Mouse (Mus musculus): ENCODE data around the gene Zranb2.
A peak's percentile ranks its signal among the peaks of the same experiment; 100 is the strongest.

The Zranb2 gene

DNA sequence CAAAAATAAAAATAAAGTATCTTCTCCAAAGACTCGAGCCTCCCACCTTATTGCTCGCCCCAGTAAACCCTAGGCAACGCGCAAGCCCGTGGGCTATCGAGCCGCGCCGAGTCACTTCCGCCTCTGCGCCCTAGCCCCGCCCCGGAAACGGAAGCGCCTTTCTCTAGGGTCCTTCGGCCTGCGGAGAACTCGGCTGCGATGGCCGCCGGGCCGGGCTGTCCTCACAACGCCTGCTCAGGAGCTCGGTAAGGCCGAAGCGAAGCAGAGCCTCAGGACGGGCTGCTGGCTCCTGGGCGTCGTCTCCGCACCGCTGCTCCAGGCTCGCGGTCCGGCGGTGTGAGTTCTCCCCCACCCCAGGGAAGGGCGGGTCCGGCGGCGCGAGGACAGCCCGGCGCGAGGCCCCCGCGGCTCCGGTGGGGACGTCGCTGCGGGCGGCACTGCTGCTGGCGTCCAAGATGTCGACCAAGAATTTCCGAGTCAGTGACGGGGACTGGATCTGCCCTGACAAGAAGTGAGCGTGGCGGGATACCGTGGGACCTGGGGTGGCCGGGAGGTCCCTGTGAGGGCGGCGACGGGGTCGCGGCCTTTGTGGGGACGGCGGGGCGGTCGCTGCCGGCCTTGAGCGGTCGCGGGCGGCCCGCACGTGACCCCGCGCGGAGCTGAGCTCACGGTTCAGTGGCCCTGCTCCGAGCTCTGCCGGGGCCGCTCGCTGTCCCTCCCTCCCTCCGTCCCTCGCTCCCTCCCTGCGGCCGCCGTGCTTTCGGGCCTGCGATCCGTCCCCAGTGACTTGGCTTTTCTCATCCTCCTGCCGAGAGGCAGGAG is at the start of gene Zranb2:
Zranb2 (plus strand) TSS at position 197 of the 822 bp plus-strand sequence.
- peak; percentile 93 for DNase-seq

DNA sequence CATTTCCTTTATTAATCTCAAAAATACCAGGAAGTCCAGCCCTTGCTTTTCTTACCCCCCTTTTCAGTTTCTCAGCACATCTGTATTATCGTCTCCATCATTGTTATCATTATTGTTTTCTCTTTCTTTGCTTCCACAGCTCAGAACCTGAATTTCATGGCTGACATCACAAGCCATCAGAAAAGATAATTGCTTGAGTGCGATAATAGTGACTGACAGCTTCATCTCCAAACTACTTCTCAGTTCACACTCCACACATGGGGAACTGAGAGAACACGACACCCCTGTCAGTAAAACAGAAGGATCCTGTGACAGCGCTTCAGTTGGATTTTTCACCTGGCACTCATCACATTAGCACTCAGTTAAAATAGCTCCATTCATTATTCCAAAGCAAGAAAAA is 41.9 kb upstream of the Zranb2 start:
- DNase-seq, result no peak

DNA sequence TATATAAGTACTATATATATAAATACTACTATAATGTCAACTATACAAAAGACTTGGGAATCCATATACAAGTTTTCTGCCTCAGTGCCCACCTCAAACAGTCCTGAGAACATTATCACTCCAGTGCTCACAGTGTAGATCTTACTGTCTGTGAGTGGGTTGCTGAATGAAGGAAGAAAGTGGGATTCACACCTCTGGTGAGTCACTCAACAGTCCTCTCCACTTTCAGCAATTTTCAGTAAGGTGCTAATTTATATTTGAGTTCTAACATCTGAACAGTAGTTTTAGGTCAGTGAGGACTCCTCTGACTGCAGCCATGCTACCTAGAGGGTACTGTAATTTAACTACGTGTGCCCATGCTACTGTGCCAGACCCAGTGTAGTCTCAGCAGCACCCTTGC is 31.7 kb upstream of the Zranb2 start:
- no peak for DNase-seq

DNA sequence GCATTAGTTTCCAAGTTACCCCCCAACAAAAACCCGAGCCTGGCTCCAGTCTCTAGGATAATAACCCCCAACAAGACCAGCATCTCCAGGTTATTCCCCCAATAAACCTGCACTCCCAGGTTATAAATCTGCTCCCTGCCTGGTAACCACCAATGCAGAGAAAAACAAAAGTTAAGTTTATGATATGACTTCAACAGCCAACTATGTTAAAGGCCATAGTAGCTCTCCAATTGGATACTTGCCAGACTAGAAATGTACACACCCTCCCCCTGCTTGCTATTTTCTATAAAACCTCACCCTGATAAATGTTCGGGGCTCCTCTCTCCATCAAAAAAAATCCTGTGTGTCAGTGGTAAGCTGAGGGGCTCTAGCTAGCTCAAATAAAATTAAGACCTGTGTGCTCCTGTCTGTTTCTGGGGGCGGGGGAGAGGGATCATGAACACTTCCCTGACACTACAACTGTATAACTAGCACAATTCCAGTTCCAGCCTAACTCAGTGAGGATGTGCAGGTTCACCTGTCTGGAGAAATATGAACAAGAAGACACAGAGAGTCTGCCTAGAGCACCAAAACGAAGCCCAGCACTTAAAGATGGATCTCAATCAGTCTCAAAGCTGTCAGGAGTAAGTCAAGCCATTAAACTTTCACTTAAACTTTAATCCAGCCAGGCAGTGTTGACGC is 19.7 kb upstream of the Zranb2 start:
- no peak for DNase-seq

DNA sequence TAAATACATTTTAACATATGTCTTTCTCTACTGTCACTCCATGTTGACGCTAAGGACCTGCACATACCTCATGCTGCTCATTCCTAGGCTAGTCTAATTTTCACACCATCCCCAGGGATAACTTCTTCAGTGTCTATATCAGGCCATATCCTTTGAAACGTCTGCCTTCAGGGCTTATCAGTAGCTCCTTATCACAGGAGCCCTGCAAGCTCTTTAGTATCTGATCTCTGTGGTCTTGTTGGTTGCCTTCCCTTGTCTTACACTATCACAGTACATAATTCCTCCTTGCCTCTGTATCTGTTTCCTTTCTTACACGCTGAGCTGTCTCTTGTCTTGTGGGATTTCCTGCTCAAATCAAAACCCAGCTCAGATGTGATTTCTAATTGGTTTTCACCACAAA is 17.5 kb upstream of the Zranb2 start:
- DNase-seq, result no peak

DNA sequence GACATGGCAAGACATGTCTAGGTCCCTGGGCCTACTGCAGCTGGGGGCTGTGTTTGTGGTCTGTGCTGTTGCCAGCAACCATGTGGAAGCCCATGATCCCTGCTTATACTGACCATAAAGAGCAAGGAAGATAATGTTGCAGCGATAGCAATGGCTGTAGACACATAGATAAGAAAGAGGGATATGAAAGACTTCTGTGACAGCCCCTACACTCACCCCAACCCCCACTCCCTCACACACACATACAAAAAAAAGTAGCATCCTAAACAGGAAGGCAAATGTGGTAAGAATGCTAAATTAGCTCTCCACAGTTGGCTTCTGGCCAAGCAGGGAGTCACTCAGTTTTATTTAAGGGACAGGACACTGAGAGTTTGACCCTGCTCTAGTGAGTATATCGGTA is 16.0 kb upstream of the Zranb2 start:
- DNase-seq, result no peak

DNA sequence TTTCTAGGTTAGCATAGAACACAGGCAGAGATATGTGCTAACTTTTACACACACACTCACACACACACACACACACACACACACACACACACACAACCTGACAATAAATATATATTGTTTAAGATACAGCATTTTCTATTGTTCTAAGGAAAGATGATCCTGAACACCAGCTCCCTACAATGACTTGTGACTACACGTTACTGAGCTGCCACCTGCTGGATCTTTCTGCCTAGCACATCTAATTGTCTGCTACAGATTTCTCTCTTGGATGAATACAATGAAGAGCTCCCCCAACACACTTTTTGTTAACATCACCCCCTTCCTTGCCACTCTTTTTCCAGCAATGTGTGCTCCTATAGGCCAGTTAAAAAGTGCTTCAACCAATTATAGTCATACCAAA is 13.5 kb upstream of the Zranb2 start:
- DNase-seq, result peak; percentile 41

DNA sequence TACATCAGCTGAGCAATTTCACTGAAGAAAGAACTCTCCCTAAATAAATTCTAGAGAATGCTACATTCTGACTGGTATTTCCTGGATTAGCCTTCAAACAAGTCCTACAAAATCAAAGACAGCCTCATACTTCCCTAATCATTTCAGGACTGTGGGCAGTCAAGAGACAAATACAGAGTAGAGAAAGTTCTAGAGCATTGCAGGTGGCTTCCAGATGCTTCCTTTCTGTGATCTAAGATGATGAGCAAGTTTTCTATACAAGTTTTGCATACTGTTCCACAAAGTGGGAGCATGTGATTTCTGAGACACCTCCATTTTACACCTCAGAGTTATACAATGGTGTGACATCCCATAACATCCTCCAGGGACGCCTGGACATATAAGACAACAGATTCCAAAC is 10.1 kb upstream of the Zranb2 start:
- no peak for DNase-seq

DNA sequence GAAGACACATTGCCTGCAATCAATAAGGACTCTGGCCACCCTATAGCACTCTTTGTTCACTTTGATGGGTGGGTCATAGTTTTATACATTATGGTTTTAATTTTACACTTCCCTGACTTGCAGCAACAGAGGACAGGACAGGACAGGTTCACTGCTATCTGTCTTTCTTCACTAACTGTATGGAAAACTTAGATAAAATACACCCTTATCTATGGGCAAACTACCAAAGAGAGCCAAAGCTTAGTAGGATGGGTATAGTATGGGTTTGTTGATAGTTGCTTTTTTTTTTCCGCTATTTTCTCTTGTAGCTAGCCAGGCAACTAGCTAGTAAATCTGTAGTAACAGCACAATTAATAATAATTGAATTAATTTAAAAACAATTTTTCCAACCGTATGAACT is 2.4 kb upstream of the Zranb2 start:
- no peak for DNase-seq

DNA sequence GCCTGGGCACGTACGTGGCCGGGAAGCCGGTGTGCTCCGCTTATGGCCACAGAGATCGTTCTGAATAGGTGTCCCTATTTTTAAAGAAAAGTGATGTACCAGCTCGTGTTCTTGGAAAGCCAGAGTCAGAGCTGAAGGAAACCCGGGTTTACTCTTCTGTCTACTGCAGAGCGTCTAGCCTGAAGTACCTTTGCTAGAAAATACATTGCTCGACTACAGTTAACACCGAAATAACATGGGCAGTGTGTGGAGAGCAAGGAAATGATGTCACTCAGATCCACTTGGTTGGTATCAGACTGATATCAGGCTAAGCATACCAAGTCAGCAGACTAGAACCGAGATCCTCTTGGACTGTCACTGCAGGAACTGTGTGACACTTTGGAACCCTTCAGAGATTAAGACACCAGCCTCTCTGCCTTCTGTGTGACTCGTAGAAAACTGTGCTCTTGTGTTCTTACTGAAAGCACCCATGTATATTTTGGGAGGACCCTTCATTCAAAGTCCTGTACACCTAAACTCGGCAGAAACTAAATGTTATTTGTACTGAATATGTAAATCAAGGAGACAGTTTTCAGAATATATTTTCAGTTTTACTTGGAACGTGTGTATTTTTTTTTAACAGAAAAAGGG is 941 bp downstream of the Zranb2 start:
- no peak for DNase-seq

DNA sequence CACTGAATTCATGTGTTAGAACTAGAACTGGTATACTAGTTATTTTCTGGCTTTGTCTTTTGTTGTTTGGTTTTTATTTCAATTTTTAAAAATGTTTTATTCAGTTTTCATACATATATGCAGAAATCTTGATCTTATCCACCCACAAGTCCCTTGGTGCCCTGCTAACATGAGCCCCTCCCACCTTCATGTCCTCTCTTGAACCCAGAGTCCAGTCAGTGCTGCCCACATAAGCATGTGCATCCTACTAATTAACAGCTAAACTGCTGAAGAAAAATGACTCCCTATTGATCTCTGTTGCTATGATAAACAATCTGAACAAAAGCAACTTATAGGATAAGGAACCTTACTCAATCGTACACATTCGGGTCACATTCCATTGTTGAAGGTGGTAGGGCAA is 15.4 kb downstream of the Zranb2 start:
- no peak for DNase-seq

DNA sequence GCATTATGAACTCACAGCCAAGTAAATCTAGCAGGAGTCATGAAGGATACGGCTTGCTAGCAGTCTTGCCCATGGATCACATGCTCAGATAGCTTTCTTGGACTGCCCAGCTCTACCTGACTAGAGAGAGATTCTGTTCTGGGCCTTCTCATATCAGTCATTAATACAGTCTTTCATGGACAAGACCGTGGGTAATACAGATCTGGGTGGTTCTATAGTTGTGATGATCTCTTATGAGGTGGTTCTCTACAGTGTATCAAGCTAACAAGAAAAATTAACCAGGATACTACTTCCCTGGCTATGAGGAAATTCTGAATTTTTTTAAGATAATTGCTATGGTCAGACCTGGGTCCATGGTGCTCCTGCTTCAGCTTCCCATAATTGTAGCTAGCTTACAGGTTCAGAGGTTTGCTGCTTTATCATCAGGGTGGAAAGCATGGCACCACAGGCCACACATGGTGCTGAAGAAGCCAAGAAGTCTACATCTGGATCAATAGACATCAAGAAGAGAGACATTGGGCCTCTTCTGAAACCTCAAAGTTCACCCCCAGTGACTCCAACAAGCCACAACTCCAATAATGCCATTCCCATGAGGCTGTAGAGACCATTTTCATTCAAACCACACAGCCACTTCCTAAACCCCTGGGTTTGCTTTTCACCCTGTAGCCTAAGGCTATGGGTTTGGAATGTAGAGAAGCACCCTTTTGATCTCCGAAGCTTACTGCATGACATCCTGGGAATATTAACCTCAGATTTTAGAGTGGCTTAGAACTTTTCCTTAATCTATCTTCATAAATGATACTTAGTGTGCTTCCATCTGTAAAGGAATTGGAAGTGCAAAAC is 16.0 kb downstream of the Zranb2 start:
- no peak for DNase-seq

DNA sequence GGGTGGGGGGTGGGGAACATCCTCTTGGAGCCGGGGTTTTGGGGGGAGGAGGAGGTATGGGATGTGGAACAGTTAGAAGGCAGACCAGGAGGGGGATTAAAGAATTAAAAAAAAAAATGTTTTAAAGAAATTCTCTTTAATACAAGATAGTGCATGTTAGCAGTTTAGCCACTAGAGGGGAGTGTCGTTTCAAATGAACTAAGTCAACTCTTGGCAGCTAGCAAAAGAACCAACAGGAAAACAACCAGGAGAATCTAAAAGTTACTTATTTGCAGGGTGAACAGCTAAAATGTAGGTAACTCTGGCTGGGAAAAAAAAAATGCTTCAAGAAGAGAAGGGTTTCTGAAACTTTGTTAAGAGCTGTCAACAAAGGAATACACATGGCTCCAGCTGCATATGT is 31.2 kb downstream of the Zranb2 start:
- no peak for DNase-seq

DNA sequence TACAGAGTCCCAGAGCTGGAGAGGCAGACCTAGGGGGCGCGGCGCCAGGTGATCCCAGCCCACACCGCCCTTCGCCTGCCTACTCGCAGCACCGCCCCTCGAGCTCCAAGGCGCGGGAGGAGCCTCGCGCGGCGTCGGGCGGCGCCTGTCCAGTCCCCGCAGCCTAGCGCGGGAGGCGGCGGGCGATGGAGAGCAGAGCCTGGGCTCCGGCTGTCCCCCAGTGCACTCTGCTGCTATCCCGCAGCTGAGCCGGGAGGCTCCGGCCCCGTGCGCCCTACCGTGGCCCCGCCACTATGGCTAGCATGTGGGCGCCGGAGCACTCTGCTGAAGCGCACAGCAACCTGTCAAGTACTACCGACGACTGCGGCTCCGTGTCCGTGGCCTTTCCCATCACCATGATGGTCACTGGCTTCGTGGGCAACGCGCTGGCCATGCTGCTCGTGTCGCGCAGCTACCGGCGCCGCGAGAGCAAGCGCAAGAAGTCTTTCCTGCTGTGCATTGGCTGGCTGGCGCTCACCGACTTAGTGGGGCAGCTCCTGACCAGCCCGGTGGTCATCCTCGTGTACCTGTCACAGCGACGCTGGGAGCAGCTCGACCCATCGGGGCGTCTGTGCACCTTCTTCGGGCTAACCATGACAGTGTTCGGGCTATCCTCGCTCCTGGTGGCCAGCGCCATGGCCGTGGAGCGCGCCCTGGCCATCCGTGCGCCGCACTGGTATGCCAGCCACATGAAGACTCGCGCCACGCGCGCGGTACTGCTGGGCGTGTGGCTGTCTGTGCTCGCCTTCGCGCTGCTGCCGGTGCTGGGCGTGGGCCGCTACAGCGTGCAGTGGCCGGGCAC is 33.0 kb downstream of the Zranb2 start, which contains the start of gene Ptger3:
Ptger3 (plus strand) TSS at position 168 of the 841 bp plus-strand sequence.
- DNase-seq, result peak; percentile 11

DNA sequence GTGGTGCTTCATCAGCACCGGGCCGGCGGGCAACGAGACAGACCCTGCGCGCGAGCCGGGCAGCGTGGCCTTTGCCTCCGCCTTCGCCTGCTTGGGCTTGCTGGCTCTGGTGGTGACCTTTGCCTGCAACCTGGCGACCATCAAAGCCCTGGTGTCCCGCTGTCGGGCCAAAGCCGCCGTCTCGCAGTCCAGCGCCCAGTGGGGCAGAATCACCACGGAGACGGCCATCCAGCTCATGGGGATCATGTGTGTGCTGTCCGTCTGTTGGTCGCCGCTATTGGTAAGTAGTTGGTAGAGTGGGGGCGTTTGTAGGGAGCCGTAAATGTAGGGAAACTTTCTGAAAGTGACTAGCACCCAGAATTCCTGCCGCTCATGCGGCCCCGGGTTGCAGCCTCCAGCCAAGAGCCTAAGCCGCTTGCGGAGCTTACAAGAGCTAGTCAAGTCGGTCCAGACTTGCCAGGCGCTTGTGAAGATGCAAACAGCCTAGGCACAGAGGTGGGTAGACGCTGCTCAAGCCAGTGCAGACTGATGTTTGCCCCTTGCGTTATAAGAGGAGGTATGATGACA is 33.7 kb downstream of the Zranb2 start:
- no peak for DNase-seq

DNA sequence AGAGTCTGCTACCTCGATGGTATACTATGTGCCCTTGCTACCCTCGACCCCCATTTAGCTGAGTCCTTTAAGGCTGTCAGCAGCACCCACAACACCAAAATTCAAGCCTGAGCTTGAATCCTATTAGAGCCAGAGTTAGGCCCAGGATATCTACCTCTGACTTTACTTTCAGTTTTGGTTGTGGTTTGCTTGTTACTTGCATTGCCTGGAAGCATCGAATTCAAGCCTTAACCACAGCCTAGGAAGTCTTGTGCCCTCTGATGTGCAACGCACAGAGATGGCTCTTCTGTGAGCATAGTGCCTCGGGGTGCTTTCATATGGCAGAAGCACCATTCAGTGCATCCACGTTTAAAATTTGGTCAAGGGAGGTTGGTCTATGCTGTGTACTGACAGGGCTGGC is 38.1 kb downstream of the Zranb2 start:
- no peak for DNase-seq

DNA sequence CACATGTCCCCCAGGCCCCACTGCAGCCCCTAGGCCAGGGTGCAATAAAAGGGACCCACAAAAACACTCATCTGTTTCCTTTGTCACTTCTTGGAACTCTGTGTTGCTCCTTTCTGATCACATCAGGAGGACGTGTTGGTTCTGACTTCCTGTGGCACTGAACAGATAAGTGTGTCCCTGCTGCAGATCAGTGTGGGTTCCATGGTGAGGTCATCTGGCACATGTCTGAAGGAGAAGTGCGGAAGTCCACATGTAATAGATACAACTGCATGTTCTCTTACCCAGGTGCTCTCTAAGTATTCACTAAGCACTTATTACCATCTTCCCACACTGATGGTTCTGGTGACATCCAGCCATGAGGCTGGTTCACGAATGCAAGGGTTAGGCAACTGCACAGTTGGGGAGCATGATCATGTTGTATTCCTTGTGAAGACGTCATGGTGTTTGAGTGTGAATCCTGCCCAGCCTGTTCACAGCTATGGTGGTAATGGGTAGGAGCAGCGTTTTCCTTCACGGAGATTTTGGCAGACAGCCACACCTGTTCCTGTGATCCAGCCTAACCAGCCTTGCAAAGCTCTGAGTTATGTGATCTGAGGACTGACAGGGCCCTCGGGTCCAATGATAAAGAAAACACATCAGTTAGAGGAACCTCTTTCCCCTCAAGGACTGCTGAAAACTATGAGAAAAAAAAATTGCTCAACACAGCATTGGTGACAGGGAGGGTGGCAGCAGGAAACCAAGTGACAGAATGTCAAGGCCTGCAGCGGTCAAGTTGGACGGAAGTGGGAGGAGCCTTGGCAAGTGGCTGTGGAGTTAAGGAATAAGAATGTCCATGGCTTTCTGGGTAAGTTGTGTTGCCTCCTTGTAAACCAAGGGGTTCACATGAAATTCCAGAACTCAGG is 41.7 kb downstream of the Zranb2 start:
- DNase-seq, result no peak

DNA sequence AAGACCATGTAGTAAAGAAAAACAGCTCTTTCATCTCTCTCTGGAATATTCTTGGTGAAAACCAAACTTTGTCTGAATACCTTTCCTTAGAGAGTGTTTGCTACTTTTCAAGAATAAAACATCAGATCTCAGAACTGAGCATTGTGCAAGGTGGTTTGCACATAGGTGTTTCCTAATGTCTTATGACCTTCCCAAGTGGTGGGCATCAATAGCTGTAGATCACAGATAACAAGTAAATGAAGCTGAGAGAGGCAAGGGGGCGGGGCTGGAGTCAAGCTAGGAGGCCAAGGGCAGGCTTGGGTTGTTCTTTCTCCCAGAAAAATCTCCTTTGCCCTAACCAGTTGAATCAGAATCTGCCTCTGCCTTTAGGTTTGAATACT is 42.4 kb downstream of the Zranb2 start:
- DNase-seq, result no peak

DNA sequence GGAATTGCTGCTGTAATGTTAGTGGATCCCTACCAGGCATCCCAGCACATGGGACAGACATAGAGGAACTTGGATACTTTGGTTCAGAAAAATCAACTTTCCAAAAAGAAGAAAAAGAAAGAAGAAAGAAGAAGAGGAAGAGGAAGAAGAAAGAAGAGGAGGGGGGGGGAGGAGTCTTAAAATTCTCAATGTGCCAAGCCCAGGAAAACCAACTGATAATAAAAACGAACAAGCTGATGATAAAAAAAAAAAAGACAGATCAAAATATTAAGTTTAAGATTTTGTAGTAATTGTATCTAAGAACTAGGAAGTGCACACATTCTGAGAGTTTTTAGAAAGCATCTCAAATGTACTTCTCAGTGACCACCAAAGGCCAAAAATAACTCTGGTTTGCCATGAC is 42.9 kb downstream of the Zranb2 start:
- no peak for DNase-seq

DNA sequence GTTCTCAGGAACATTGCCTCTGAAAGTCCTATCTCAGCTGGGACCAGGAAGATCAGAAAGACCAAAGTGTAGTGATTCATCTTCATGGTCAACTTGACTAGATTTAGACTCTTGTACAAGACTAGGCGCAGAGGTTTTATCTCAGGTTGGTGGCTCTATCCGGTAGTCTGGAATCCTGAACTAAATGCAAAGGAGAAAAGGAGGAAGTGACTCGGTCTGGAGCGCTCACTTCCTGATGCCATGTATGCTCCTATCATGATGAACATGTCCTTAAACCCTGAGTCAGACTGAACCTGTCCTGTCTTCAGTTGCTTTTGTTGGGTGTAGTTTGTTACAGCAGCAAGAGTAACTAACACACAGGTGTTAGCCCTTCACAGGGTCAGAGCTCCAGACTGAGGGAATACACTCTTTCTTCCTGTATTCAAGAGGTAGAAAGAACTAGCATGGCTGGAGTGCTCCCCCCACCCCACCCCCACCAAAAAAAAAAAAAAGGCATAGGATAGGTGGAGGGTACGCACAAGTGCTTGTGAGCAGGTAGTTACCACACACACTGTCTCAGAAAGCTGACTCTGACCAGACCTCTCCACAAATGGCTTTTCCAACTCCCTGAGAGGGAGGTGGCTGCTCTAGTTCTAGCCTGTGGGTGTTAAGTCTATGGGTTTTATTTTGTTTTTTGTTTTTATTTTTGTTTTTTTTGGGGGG is 44.7 kb downstream of the Zranb2 start:
- no peak for DNase-seq
